Mouse (Mus musculus) CD4-positive, CD25-positive, alpha-beta regulatory T cell, adult 2 months (primary cell): ENCODE measurements around the gene Ltbp4.

Source experiments
- DNase-seq: peaks from one replicate; pipeline ENCODE4 v3.0.0-alpha.2; 2012; ENCODE audit warnings: low read depth, low spot score

Ltbp4 gene

GRCm38 (mm10) chr7:27355745-27356240, 18.3 kb upstream of the Ltbp4 start, which contains the start of gene Shkbp1:
Shkbp1 (minus strand) TSS chr7:27356019.
- peak; percentile 93 for DNase-seq

- DNase-seq, result no peak
Measured at GRCm38 (mm10) chr7:27355261-27355660, 17.8 kb upstream of the Ltbp4 start.

GRCm38 (mm10) chr7:27354783-27355182, 17.3 kb upstream of the Ltbp4 start:
- no peak for DNase-seq

GRCm38 (mm10) chr7:27354144-27354543, 16.7 kb upstream of the Ltbp4 start:
- DNase-seq, result no peak

GRCm38 (mm10) chr7:27345444-27345843, 8.0 kb upstream of the Ltbp4 start:
- no peak for DNase-seq

GRCm38 (mm10) chr7:27342595-27342994, 5.1 kb upstream of the Ltbp4 start:
- DNase-seq, result peak; percentile 60

- no peak for DNase-seq
Measured at GRCm38 (mm10) chr7:27339519-27339918, 2.0 kb upstream of the Ltbp4 start.

GRCm38 (mm10) chr7:27339114-27339513, 1.6 kb upstream of the Ltbp4 start:
- DNase-seq, result no peak

- DNase-seq, result peak; percentile 93
Measured at GRCm38 (mm10) chr7:27335928-27336823, 1.3 kb downstream of the Ltbp4 start.

- DNase-seq, result no peak
Measured at GRCm38 (mm10) chr7:27335011-27335720, 2.3 kb downstream of the Ltbp4 start.

GRCm38 (mm10) chr7:27334405-27334911, 3.0 kb downstream of the Ltbp4 start:
- DNase-seq, result peak; percentile 43

GRCm38 (mm10) chr7:27333316-27333941, 4.1 kb downstream of the Ltbp4 start:
- DNase-seq, result peak; percentile 49

- DNase-seq, result peak; percentile 93
Measured at GRCm38 (mm10) chr7:27332353-27333199, 4.9 kb downstream of the Ltbp4 start.

- no peak for DNase-seq
Measured at GRCm38 (mm10) chr7:27331854-27332253, 5.6 kb downstream of the Ltbp4 start.

- DNase-seq, result no peak
Measured at GRCm38 (mm10) chr7:27331541-27331851, 6.0 kb downstream of the Ltbp4 start.

- peak; percentile 92 for DNase-seq
Measured at GRCm38 (mm10) chr7:27330709-27331540, 6.6 kb downstream of the Ltbp4 start.

- no peak for DNase-seq
Measured at GRCm38 (mm10) chr7:27329981-27330380, 7.5 kb downstream of the Ltbp4 start.

GRCm38 (mm10) chr7:27329326-27329947, 8.1 kb downstream of the Ltbp4 start:
- DNase-seq, result peak; percentile 93

- peak; percentile 22 for DNase-seq
Measured at GRCm38 (mm10) chr7:27328648-27329047, 8.8 kb downstream of the Ltbp4 start.

- no peak for DNase-seq
Measured at GRCm38 (mm10) chr7:27328161-27328560, 9.3 kb downstream of the Ltbp4 start.
